ENCODE assay signal across 20 mouse cellular contexts in the genomic region with DNA sequence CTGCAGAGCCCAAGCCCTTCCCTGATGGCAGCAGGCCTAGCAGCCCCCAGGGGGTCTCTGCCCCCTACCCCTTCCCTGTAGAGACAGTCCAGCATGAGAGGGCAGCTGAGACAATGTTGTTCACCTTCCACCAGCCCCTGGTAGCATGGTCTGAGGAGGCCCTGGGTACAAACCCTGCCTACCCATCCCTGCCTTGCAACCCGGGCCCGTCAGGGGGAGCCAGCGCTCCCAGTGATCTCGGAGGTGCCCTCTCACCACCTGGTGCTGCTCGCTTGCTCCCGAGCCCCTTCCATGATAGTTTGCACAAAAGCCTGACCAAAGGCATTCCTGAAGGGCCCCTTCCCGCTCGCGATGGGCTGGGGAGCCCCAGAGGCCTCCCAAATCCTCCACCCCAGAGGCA.
"Had no signal": no experiment of that assay in that cellular context is flagged by ENCODE, and none has a peak within 500 bp of the region (broad histone marks: within the 10 kb centered on the region; RNA-seq: fewer than 3 reads in every experiment).

No protein-coding gene starts in this region.

- H3K9ac ChIP-seq: liver, embryonic 13.5 days; liver, postnatal 0 days; lung, embryonic 15.5 days; neural tube, embryonic 12.5 days; neural tube, embryonic 15.5 days had no signal

- H3K9me3 ChIP-seq: limb, embryonic 13.5 days; liver, embryonic 13.5 days; lung, embryonic 15.5 days; neural tube, embryonic 12.5 days; neural tube, embryonic 15.5 days had no signal

- H3K4me1 ChIP-seq: liver, embryonic 13.5 days; lung, embryonic 15.5 days had no signal

- H3K4me3 ChIP-seq: limb, embryonic 13.5 days; liver, embryonic 13.5 days; lung, embryonic 15.5 days; neural tube, embryonic 12.5 days; neural tube, embryonic 15.5 days had no signal

- H3K36me3 ChIP-seq: liver, embryonic 13.5 days; lung, embryonic 15.5 days; neural tube, embryonic 12.5 days; neural tube, embryonic 15.5 days had no signal

- ATAC-seq: liver, postnatal 0 days had no signal

- DNase-seq: kidney, adult 11 months; kidney, adult 9 months; kidney, postnatal 14 days; kidney, postnatal 4 days; left cerebral cortex, postnatal 4 days; liver; liver, embryonic 13.5 days; liver, postnatal 0 days; lung, postnatal 10 days; lung, postnatal 4 days; midbrain, embryonic 14.5 days; right cerebral cortex, adult 18-20 months; right cerebral cortex, postnatal 14 days; right cerebral cortex, postnatal 4 days; thymus, adult 18-20 months; thymus, postnatal 36 days had no signal

- H3K27ac ChIP-seq: limb, embryonic 13.5 days; liver, embryonic 13.5 days; lung, embryonic 15.5 days; neural tube, embryonic 12.5 days; neural tube, embryonic 15.5 days had no signal

- H3K4me2 ChIP-seq: limb, embryonic 13.5 days; liver, embryonic 13.5 days; lung, embryonic 15.5 days; neural tube, embryonic 12.5 days; neural tube, embryonic 15.5 days had no signal
